Mouse (Mus musculus) heart, embryonic 13.5 days (tissue): ENCODE data around the gene Sash3. TPM values are rescaled to one million over a fixed set of nuclear protein-coding genes. Genes with fewer than 3 reads are reported as not detected.

Source experiments
- ATAC-seq: fragments of 200-750 bp; cut with Nextera tagmentation; 2 replicates; pipeline ENCODE4 v1.8.0; 2017; ENCODE audit warnings: moderate TSS enrichment; ENCODE audit not compliant: insufficient number of reproducible peaks, low FRiP score, low TSS enrichment; ENCODE audit errors: extremely low read depth
- H3K27ac ChIP-seq: fragments of 300-500 bp; sonication (generic); replicated peaks from 2 replicates; pipeline ENCODE4 v1.5.1; 2015; ENCODE audit warnings: moderate library complexity, mild to moderate bottlenecking, inconsistent platforms
- H3K27me3 ChIP-seq: fragments of 300-500 bp; sonication (generic); replicated peaks from 2 replicates; pipeline ENCODE4 v1.6.1; 2015; ENCODE audit warnings: mild to moderate bottlenecking, inconsistent platforms
- H3K36me3 ChIP-seq: fragments of 300-500 bp; sonication (generic); 2 replicates; pipeline ENCODE4 v1.6.1; 2015; ENCODE audit warnings: mild to moderate bottlenecking, inconsistent platforms
- H3K4me1 ChIP-seq: fragments of 300-500 bp; sonication (generic); 2 replicates; pipeline ENCODE4 v1.6.1; 2015; ENCODE audit warnings: inconsistent platforms
- H3K4me2 ChIP-seq: fragments of 300-500 bp; sonication (generic); 2 replicates; pipeline ENCODE4 v1.6.1; 2015; ENCODE audit warnings: inconsistent platforms, mild to moderate bottlenecking, moderate library complexity
- H3K4me3 ChIP-seq: fragments of 300-500 bp; sonication (generic); 2 replicates; pipeline ENCODE4 v1.5.1; 2015; ENCODE audit warnings: moderate library complexity, mild to moderate bottlenecking, inconsistent platforms
- H3K9ac ChIP-seq: fragments of 300-500 bp; sonication (generic); 2 replicates; pipeline ENCODE4 v1.6.1; 2015; ENCODE audit warnings: inconsistent platforms, mild to moderate bottlenecking, moderate library complexity
- H3K9me3 ChIP-seq: fragments of 300-500 bp; sonication (generic); 2 replicates; pipeline ENCODE4 v1.6.1; 2016; ENCODE audit warnings: inconsistent platforms
- WGBS: fragments of 180-500 bp; shearing (Covaris S2); methylation state at CpG from one replicate; pipeline ENCODE4 v1.1.7; 2015; ENCODE audit warnings: mixed read lengths; 5-methylcytosine and 5-hydroxymethylcytosine counted together
- polyA plus RNA-seq: library from polyadenylated mRNA; unstranded; fragments of >200 nt; fragmentation: Nextera tagmentation; extraction: Ambion mirVana; gene quantifications from 2 replicates; pipeline ENCODE4 v1.2.1, GENCODE M21; 2015

The Sash3 gene
- polyA plus RNA-seq, 1 experiment from 2014 or later, result 2.0 TPM

DNA sequence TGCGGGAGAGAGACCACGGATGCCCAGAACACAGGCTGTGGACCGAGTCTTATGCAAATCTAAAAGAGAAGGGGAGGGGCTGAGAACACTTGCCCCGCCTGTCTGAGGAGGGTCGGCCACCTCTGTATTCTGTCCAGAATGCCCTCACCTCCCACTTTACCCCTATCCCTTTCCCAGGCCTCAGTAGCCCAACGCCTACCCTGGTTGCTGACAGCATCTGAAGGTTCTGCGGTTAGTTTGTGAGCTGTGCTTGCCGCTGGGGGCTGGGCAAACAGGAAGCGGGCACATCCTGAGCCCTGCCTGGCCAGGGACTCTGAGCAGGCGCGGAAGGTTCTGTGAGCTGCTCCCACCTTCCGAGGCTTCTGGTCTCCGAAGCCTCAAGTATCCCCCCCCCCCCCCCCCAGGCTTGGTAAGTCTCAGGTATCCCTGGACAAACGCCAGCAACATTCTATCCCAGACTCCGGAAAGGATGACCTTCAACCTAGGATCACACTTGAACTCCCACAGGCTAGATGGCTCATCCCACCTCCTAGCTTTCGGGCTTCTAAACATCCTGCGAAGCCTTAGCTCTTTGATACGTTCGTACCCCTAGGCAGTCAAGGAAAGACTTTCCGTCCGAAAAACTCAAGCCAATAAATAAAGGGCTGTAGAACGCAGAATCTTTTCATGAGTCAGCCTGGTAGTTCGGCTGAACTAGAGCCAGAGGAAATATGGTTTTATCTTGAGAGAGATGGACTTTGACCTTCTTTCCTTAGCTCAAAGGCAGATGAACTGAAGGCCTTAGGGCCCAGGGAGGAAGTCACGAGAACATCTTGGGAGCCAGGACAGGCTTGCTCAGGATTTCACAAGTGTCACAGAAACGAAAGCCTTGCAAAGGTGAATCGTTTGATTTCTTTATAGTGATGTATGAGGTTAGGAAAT, 2.6 kb upstream of the Sash3 start:
- Histone ChIP-seq H3K4me3 (peak overlapping the region; percentile 41), H3K27me3 (peaks cover 7% of the 10 kb centered on the region; the same call in 1 of the 2 replicates), H3K4me2 (peak overlapping the region; percentile 63), H3K36me3 (no peaks in the 10 kb centered on the region), H3K27ac (no peak overlapping the region), H3K9ac (peak overlapping the region; percentile 64), H3K9me3 (no peaks in the 10 kb centered on the region), H3K4me1 (no peaks in the 10 kb centered on the region; the same call in 1 of the 2 replicates)
- ATAC-seq, result no peak
- 43% methylated on average over 26 of the region's 26 CpGs for WGBS

- Histone ChIP-seq H3K4me2 (no peak overlapping the region), H3K36me3 (no peaks in the 10 kb centered on the region), H3K9me3 (no peaks in the 10 kb centered on the region), H3K27ac (no peak overlapping the region), H3K27me3 (no peaks in the 10 kb centered on the region; the same call in 1 of the 2 replicates), H3K9ac (no peak overlapping the region), H3K4me3 (no peak overlapping the region), H3K4me1 (peaks cover 2% of the 10 kb centered on the region; the same call in 1 of the 2 replicates)
- ATAC-seq, result no peak
- WGBS, result 67% methylated on average over 2 of the region's 2 CpGs
Measured at GRCm38 (mm10) chrX:48147226-48147625, 990 bp downstream of the Sash3 start.

GRCm38 (mm10) chrX:48147741-48148186, 1.5 kb downstream of the Sash3 start:
- no peaks in the 10 kb centered on the region; the same call in 1 of the 2 replicates for H3K27me3 ChIP-seq
- ATAC-seq, result no peak
- H3K4me1 ChIP-seq, result peaks cover 8% of the 10 kb centered on the region
- H3K27ac ChIP-seq, result no peak overlapping the region
- WGBS, result 66% methylated on average over 7 of the region's 7 CpGs
- no peaks in the 10 kb centered on the region for H3K36me3 ChIP-seq
- H3K4me3 ChIP-seq, result no peak overlapping the region
- H3K4me2 ChIP-seq, result no peak overlapping the region
- no peaks in the 10 kb centered on the region for H3K9me3 ChIP-seq
- H3K9ac ChIP-seq, result no peak overlapping the region

- peaks cover 8% of the 10 kb centered on the region for H3K4me1 ChIP-seq
- H3K4me3 ChIP-seq, result no peak overlapping the region
- no peak overlapping the region for H3K9ac ChIP-seq
- ATAC-seq, result no peak
- H3K27ac ChIP-seq, result no peak overlapping the region
- H3K9me3 ChIP-seq, result no peaks in the 10 kb centered on the region
- peaks cover 12% of the 10 kb centered on the region; the same call in 1 of the 2 replicates for H3K27me3 ChIP-seq
- H3K4me2 ChIP-seq, result no peak overlapping the region
- no peaks in the 10 kb centered on the region for H3K36me3 ChIP-seq
- 67% methylated on average over 7 of the region's 7 CpGs for WGBS
Measured at GRCm38 (mm10) chrX:48152106-48152505, 5.9 kb downstream of the Sash3 start.

DNA sequence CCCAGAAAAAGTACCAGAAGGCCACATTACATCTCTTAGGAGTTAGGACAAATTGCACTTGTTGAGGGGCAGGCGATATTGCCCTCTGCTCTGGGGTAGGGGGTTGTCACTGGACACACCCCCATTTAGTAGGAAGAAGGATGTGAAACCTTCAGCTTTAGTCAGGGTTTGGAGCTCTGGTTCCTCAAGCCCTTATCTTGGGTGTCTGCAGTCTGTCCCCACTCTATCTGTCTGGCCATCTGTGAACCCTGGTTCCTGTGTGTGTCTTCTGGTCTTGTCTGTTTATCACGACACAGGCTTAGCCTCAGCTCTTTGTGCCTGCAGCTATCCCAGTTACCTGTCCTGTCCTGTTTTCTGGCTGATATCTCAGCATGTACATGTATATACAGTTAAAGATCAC, 7.2 kb downstream of the Sash3 start:
- WGBS, result 40% methylated on average over 2 of the region's 2 CpGs
- ATAC-seq, result no peak

DNA sequence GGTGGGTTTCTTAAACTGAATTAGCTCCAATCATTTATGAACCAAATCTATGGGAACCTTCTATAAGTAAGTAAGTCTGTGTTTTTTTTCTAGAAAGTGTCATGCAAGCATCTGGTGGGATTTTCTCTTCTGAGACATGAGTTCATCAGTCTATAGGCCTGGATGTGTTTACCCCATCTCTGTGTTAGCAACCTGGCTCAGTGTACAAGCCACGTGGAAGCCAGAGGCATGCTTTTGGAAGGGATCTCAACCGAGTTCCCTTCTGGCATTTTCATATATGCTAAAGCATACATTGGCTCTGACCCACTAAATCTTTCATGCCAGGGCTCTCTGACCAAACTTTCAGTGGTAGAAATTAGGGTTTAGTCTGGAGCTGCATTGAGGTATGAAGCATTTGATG, 7.7 kb downstream of the Sash3 start:
- Histone ChIP-seq H3K9me3 (no peaks in the 10 kb centered on the region), H3K4me2 (no peak overlapping the region), H3K27me3 (peaks cover 15% of the 10 kb centered on the region; the same call in 1 of the 2 replicates), H3K27ac (no peak overlapping the region), H3K4me3 (no peak overlapping the region), H3K36me3 (no peaks in the 10 kb centered on the region), H3K9ac (no peak overlapping the region), H3K4me1 (peaks cover 8% of the 10 kb centered on the region)
- 53% methylated on average over 2 of the region's 2 CpGs for WGBS
- no peak for ATAC-seq

More for the DNA sequence above, 7.2 kb downstream of the Sash3 start:
- Histone ChIP-seq H3K9me3 (no peaks in the 10 kb centered on the region), H3K36me3 (no peaks in the 10 kb centered on the region), H3K9ac (no peak overlapping the region), H3K4me2 (no peak overlapping the region), H3K4me3 (no peak overlapping the region), H3K4me1 (peaks cover 8% of the 10 kb centered on the region), H3K27ac (no peak overlapping the region), H3K27me3 (peaks cover 15% of the 10 kb centered on the region; the same call in 1 of the 2 replicates)

GRCm38 (mm10) chrX:48155489-48155888, 9.3 kb downstream of the Sash3 start:
- no peak overlapping the region for H3K9ac ChIP-seq
- H3K4me2 ChIP-seq, result no peak overlapping the region
- H3K9me3 ChIP-seq, result no peaks in the 10 kb centered on the region
- no peaks in the 10 kb centered on the region for H3K36me3 ChIP-seq
- no peak overlapping the region for H3K27ac ChIP-seq
- H3K4me1 ChIP-seq, result peaks cover 8% of the 10 kb centered on the region
- no peak overlapping the region for H3K4me3 ChIP-seq
- 79% methylated on average over 6 of the region's 6 CpGs for WGBS
- no peak for ATAC-seq
- peaks cover 28% of the 10 kb centered on the region; the same call in 1 of the 2 replicates for H3K27me3 ChIP-seq

DNA sequence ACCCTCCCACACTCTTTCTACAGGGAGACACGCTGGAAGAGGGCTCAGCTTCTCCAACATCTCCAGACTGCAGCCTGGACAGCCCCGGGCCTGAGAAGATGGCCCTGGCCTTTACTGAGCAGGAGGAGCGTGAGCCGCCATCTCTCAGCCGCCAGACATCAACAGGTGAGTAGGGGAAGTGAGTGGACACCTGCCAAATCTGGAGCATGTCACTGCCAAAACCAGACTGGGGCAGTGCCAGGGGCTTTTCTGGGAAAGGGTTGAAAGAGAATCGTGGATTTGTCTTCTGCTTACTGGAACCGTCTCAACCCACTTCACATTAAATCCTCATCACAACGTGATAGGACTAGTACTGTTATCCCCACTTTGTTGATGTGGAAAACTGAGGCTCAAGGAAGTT, 11.2 kb downstream of the Sash3 start:
- Histone ChIP-seq H3K4me3 (no peak overlapping the region), H3K36me3 (no peaks in the 10 kb centered on the region), H3K4me1 (peaks cover 4% of the 10 kb centered on the region), H3K27ac (no peak overlapping the region), H3K4me2 (no peak overlapping the region), H3K9me3 (no peaks in the 10 kb centered on the region), H3K27me3 (peaks cover 43% of the 10 kb centered on the region; the same call in 1 of the 2 replicates), H3K9ac (no peak overlapping the region)
- 86% methylated on average over 8 of the region's 8 CpGs for WGBS
- no peak for ATAC-seq

- no peaks in the 10 kb centered on the region for H3K36me3 ChIP-seq
- 70% methylated on average over 11 of the region's 11 CpGs for WGBS
- ATAC-seq, result no peak
Measured at GRCm38 (mm10) chrX:48158229-48158919, 12.1 kb downstream of the Sash3 start.

GRCm38 (mm10) chrX:48169892-48170291, 23.7 kb downstream of the Sash3 start:
- no peak overlapping the region for H3K4me2 ChIP-seq
- ATAC-seq, result no peak
- WGBS, result 74% methylated on average over 1 of the region's 1 CpGs

More at GRCm38 (mm10) chrX:48158229-48158919, 12.1 kb downstream of the Sash3 start:
- H3K9me3 ChIP-seq, result no peaks in the 10 kb centered on the region
- H3K27me3 ChIP-seq, result peaks cover 43% of the 10 kb centered on the region; the same call in 1 of the 2 replicates
- H3K4me2 ChIP-seq, result no peak overlapping the region
- H3K9ac ChIP-seq, result no peak overlapping the region
- no peak overlapping the region for H3K4me3 ChIP-seq
- no peaks in the 10 kb centered on the region for H3K4me1 ChIP-seq
- H3K27ac ChIP-seq, result no peak overlapping the region

DNA sequence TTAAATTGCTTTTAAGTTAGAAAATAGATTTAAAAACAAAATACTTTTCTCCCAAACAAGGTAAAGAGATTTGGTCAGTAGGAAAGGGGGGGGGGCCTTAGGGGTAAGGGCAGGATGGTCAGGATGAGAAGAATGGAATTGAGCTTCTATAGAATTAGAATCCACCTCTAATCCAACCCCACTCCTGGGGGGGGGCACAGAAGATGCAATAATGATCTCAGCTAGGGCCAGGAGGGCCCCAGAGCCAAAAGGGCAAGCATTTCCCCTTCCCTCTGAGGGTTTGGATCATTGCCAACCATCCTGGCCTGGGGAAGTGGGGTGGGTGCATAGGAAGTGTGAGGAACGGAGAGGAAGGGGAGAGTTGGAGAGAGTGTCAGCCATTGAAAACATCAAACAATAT, 24.1 kb downstream of the Sash3 start:
- no peak for ATAC-seq
- 46% methylated on average over 1 of the region's 1 CpGs for WGBS
- peaks cover 17% of the 10 kb centered on the region for H3K36me3 ChIP-seq

More at GRCm38 (mm10) chrX:48169892-48170291, 23.7 kb downstream of the Sash3 start:
- H3K4me3 ChIP-seq, result no peak overlapping the region
- no peak overlapping the region for H3K27ac ChIP-seq
- H3K9me3 ChIP-seq, result no peaks in the 10 kb centered on the region
- no peaks in the 10 kb centered on the region for H3K4me1 ChIP-seq
- H3K36me3 ChIP-seq, result peaks cover 12% of the 10 kb centered on the region
- no peaks in the 10 kb centered on the region for H3K27me3 ChIP-seq
- no peak overlapping the region for H3K9ac ChIP-seq

More for the DNA sequence above, 24.1 kb downstream of the Sash3 start:
- Histone ChIP-seq H3K9ac (no peak overlapping the region), H3K4me1 (no peaks in the 10 kb centered on the region), H3K27ac (no peak overlapping the region), H3K4me3 (no peak overlapping the region), H3K4me2 (no peak overlapping the region), H3K27me3 (no peaks in the 10 kb centered on the region), H3K9me3 (no peaks in the 10 kb centered on the region)
